Mouse (Mus musculus): ENCODE results near the gene Phb2. TPM values are rescaled to one million over a fixed set of nuclear protein-coding genes. Genes with fewer than 3 reads are reported as not detected.

The Phb2 gene
- polyA plus RNA-seq, 1 experiment from 2014 or later, result 377 TPM

- Histone ChIP-seq H3K36me3 (ENCODE audit: insufficient read depth) (peaks cover 49% of the 10 kb centered on the region), H3K4me2 (no peak overlapping the region), H3K9me3 (ENCODE audit: low read depth, low read length) (no peaks in the 10 kb centered on the region), H3K4me3 (ENCODE audit: low read depth, low read length) (no peak overlapping the region), H3K4me1 (ENCODE audit: insufficient read depth) (peaks cover 18% of the 10 kb centered on the region; the same call in 1 of the 2 replicates), H3K27me3 (ENCODE audit: insufficient read depth, low read length) (no peaks in the 10 kb centered on the region), H3K27ac (ENCODE audit: low read depth) (no peak overlapping the region), H3K9ac (no peak overlapping the region)
- 87% methylated on average over 15 of the region's 15 CpGs for WGBS
- no peak for TF ChIP-seq CTCF (IDR thresholded peaks at IDR 0.05; ENCODE audit: low read depth)
- DNase-seq, result no peak
- ATAC-seq (ENCODE audit: insufficient read depth), result no peak
Observed at GRCm38 (mm10) chr6:124742839-124743514, 30.8 kb downstream of the Phb2 start.

GRCm38 (mm10) chr6:124743647-124744046 is 31.5 kb downstream of the Phb2 start:
- peaks cover 55% of the 10 kb centered on the region for H3K36me3 ChIP-seq (ENCODE audit: insufficient read depth)
- H3K9ac ChIP-seq, result no peak overlapping the region
- no peak overlapping the region for H3K4me3 ChIP-seq (ENCODE audit: low read depth, low read length)
- DNase-seq (no peak), ATAC-seq (ENCODE audit: insufficient read depth) (no peak)
- 78% methylated on average over 8 of the region's 8 CpGs for WGBS
- peaks cover 18% of the 10 kb centered on the region; the same call in 1 of the 2 replicates for H3K4me1 ChIP-seq (ENCODE audit: insufficient read depth)
- TF ChIP-seq CTCF (IDR thresholded peaks at IDR 0.05; ENCODE audit: low read depth), result no peak
- no peak overlapping the region for H3K27ac ChIP-seq (ENCODE audit: low read depth)
- no peaks in the 10 kb centered on the region for H3K27me3 ChIP-seq (ENCODE audit: insufficient read depth, low read length)
- no peaks in the 10 kb centered on the region for H3K9me3 ChIP-seq (ENCODE audit: low read depth, low read length)
- no peak overlapping the region for H3K4me2 ChIP-seq

GRCm38 (mm10) chr6:124744755-124745321 is 32.7 kb downstream of the Phb2 start:
- Histone ChIP-seq H3K27ac (ENCODE audit: low read depth) (peak overlapping the region; percentile 46; the same call in 1 of the 2 replicates), H3K4me3 (ENCODE audit: low read depth, low read length) (peak overlapping the region; percentile 44), H3K4me2 (peak overlapping the region; percentile 97), H3K36me3 (ENCODE audit: insufficient read depth) (peaks cover 67% of the 10 kb centered on the region), H3K4me1 (ENCODE audit: insufficient read depth) (peaks cover 13% of the 10 kb centered on the region; the same call in 1 of the 2 replicates), H3K27me3 (ENCODE audit: insufficient read depth, low read length) (no peaks in the 10 kb centered on the region), H3K9me3 (ENCODE audit: low read depth, low read length) (no peaks in the 10 kb centered on the region), H3K9ac (peak overlapping the region; percentile 29; the same call in 1 of the 2 replicates)
- 69% methylated on average over 26 of the region's 26 CpGs for WGBS
- no peak for TF ChIP-seq CTCF (IDR thresholded peaks at IDR 0.05; ENCODE audit: low read depth)
- ATAC-seq (ENCODE audit: insufficient read depth), result no peak
- DNase-seq, result no peak

GRCm38 (mm10) chr6:124745490-124746295 is 33.6 kb downstream of the Phb2 start:
- ATAC-seq (ENCODE audit: insufficient read depth) (peak; percentile 72), DNase-seq (peak; percentile 97)
- TF ChIP-seq CTCF (IDR thresholded peaks at IDR 0.05; ENCODE audit: low read depth), result peak; percentile 75
- no peaks in the 10 kb centered on the region for H3K9me3 ChIP-seq (ENCODE audit: low read depth, low read length)
- peak overlapping the region; percentile 44 for H3K4me3 ChIP-seq (ENCODE audit: low read depth, low read length)
- H3K27me3 ChIP-seq (ENCODE audit: insufficient read depth, low read length), result no peaks in the 10 kb centered on the region
- 2% methylated on average over 85 of the region's 85 CpGs for WGBS
- H3K9ac ChIP-seq, result peak overlapping the region; percentile 73
- 0 out of 2 replicates have a peak, but pooled peaks cover 11% of the 10 kb centered on the region for H3K4me1 ChIP-seq (ENCODE audit: insufficient read depth)
- H3K36me3 ChIP-seq (ENCODE audit: insufficient read depth), result peaks cover 69% of the 10 kb centered on the region
- H3K4me2 ChIP-seq, result peak overlapping the region; percentile 97
- H3K27ac ChIP-seq (ENCODE audit: low read depth), result peak overlapping the region; percentile 88

GRCm38 (mm10) chr6:124746296-124746605 is 34.1 kb downstream of the Phb2 start:
- peak; percentile 3; the same call in 1 of the 2 replicates for ATAC-seq (ENCODE audit: insufficient read depth)
- WGBS, result 19% methylated on average over 8 of the region's 8 CpGs
- no peak for DNase-seq

GRCm38 (mm10) chr6:124746654-124747632 is 34.8 kb downstream of the Phb2 start:
- 0 out of 2 replicates have a peak, but pooled peaks cover 7% of the 10 kb centered on the region for H3K4me1 ChIP-seq (ENCODE audit: insufficient read depth)
- peak overlapping the region; percentile 73 for H3K9ac ChIP-seq
- peak overlapping the region; percentile 97 for H3K4me2 ChIP-seq
- no peak overlapping the region; the same call in 1 of the 2 replicates for H3K27ac ChIP-seq (ENCODE audit: low read depth)
- peaks cover 69% of the 10 kb centered on the region for H3K36me3 ChIP-seq (ENCODE audit: insufficient read depth)
- no peak for TF ChIP-seq CTCF (IDR thresholded peaks at IDR 0.05; ENCODE audit: low read depth)
- no peaks in the 10 kb centered on the region for H3K9me3 ChIP-seq (ENCODE audit: low read depth, low read length)
- ATAC-seq (ENCODE audit: insufficient read depth) (no peak), DNase-seq (peak; percentile 7)
- peak overlapping the region; percentile 44; the same call in 1 of the 2 replicates for H3K4me3 ChIP-seq (ENCODE audit: low read depth, low read length)
- WGBS, result 90% methylated on average over 7 of the region's 7 CpGs
- H3K27me3 ChIP-seq (ENCODE audit: insufficient read depth, low read length), result no peaks in the 10 kb centered on the region

More at GRCm38 (mm10) chr6:124746296-124746605, 34.1 kb downstream of the Phb2 start:
- Histone ChIP-seq H3K4me1 (ENCODE audit: insufficient read depth) (0 out of 2 replicates have a peak, but pooled peaks cover 11% of the 10 kb centered on the region), H3K27me3 (ENCODE audit: insufficient read depth, low read length) (no peaks in the 10 kb centered on the region), H3K27ac (ENCODE audit: low read depth) (peak overlapping the region; percentile 88), H3K4me2 (peak overlapping the region; percentile 97), H3K36me3 (ENCODE audit: insufficient read depth) (peaks cover 69% of the 10 kb centered on the region), H3K4me3 (ENCODE audit: low read depth, low read length) (peak overlapping the region; percentile 44), H3K9ac (peak overlapping the region; percentile 73), H3K9me3 (ENCODE audit: low read depth, low read length) (no peaks in the 10 kb centered on the region)
- TF ChIP-seq CTCF (IDR thresholded peaks at IDR 0.05; ENCODE audit: low read depth), result no peak

Measured in lung, embryonic 14.5 days (tissue).